Mouse (Mus musculus): ENCODE results near the gene Hsbp1.
"Not testable (repeated sequence)": the region's sequence is repeated elsewhere in the genome, so short reads cannot be mapped to it uniquely, and the experiment has no call there.

Hsbp1 gene

DNA sequence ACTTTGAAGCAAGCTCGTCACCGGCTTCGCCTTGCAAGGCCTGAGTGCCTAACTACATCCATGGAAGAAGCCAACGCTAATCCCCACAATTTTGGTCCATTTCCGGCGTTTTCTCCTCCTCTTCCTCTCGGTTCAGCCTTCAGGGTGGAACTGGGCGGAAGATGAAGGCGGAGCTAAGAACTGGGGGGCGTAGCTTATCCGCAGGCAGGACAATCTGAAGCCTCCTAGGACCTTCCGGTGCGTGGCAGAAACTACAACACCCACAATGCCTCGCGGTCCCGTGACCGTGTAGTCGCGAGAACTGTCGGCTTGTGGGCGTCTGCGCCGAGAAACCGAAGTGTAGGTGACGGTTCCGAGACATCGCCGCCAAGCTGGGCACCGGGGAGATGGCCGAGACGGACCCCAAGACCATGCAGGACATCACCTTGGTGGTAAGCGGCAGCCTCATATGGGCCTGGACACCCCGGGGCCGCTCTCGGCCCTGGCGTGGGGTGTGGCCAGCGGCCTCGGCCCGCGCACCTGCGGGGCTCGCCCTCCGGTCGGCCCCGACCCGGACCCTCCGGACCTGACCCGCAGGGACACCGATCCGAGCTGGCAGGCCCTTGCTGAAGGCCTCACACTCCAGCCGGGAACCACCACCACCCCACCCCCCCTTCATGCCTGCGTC lies at the start of gene Hsbp1:
Hsbp1 (plus strand) TSS at position 299 of the 667 bp plus-strand sequence.
- peak; percentile 95 for DNase-seq

DNA sequence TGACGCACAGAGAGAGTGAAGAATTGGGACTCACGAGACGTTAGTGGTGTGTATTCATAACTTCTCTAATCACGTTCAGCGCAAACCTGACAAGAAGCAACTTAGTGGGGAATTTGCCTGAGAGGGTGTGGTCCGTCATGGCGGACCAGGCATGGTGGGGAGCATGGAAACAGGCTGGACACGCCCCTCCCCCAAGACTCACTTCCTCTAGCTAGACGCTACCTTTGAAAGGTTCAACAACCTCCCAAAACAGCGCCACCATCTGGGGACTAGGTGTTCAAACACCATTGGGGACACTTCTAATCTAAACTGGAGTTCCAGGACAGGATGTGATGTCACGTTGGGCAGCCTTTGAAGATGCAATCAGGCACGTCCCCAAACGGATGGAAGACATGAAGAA lies 48.8 kb upstream of the Hsbp1 start:
- no peak for DNase-seq

DNA sequence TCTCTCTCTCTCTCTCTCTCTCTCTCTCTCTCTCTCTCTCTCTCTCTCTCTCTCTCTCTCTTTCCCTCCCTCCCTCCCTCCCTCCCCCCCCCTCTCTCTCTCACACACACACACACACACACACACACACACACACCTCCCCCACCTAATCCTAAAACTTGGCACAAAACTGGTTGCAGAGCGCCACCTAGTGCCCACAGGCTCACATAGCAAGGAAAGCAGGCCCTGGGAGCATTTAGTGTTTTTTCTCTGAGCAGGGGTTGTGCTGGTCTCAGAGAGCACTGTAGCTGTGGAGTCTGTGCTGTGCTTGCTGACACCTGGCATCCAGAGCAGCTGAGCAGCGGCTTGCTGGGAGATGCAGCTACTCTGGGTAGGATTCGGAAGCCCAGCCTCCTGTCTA lies 46.5 kb upstream of the Hsbp1 start:
- peak; percentile 21 for DNase-seq

DNA sequence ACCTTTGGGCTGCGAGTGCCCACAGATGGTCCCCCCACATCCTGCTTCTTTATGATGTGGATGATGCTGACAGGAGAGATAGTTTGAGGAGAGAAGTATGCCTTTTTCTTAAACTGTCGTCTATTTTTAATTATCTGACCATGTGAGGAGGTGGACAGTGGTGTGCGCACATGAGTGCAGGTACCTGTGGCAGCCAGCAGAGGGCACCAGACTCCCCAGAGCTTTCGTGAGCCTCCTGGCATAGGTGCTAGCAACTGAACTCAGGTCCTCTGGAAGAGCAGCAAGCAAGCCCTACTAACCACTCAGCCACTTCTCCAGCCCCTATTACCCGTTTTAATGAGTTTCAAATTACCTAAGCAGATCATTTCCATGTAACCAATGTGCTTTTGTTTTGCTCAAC lies 44.0 kb upstream of the Hsbp1 start:
- no peak for DNase-seq

DNA sequence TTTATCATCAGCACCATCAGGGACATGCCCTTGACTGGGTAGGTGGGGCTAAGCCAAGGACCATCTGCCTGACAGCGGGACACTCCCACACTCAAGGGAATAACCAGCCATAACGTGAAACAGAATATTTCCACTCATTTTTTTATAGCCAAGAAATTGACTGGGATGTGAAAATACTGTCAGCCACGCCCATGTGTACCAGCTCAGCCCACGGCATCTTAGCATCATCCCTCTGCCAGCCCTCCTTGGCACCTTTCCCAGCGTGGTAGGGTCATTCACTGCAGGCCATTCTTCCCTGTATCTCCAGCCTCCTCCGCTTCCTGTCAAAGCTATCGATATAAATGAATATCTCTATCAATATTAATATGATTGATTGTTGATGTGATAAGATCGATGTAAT lies 40.1 kb upstream of the Hsbp1 start:
- DNase-seq = no peak

DNA sequence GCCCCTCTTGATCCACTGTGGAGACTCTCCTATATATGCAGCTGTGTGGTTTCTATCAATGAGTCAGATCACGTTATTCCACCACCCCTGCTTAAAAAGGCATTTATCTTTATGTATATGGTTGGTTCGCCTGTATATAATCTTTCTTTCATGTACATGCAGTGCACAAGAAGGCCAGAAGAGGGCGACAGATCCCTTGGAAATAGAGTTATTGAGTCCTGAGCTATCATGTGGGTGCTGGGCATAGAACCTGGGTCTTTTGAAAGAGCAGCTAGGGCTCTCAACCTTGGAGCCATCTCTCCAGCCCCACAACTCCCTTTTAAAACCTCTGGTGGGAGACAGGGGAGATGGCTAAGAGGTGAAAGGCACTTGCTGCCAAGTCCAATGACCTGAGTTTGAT lies 32.9 kb upstream of the Hsbp1 start:
- no peak for DNase-seq

DNA sequence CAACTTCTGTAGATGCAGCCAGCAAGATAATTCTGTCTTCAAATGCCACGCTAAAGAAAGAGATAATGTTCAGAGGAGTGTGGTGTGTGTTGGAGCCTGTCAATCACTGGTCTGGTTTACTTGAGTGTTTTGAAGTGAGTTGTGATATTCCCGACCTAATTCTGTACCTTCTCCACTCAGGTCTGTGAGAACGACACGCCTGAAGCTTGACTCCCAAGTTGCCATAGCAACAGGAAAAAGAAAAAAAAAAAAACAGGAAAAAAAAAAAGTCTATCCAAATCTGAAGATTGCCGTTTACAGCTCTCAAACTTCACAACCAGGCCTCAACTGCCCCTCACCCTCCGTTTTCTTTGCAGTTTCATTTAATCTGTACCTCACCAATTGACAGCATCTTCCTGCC lies 21.1 kb upstream of the Hsbp1 start:
- DNase-seq = no peak

DNA sequence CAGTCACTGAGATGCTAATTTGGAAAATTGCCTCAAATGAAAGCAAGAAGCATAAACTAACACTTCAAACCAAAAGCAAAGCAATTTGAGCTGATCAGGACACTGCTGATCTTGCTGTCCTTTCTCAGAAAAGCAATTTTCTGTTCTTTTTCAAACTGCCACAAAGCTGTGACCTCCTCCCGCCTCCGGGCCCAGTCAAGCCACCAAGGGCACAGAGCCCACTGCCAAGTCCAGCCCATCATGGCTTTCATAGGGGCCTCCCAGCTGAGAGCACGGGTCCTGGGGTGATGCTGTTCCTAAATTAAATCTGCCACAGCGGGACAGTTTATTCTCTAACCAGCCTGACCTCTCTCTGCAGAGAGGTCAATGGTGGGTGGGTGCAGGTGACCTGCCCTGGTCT lies 4.7 kb upstream of the Hsbp1 start:
- no peak for DNase-seq

DNA sequence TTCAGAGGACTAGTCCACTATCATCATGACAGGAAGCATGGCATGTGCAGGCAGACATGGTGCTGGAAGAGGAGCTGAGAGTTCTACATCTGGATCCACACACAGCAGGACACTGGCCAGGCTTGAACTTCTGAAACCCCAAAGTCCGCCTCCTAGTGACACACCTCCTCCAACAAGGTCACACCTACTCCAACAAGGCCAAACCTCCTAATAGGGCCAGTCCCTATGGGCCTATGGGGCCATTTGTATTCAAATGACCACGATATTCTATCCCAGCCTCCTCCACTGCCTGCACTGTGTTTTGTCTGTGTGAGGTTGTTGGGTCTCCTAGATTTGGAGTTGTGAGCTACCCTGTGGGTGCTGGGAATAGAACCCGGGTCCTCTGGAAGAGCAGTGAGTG lies 682 bp upstream of the Hsbp1 start:
- DNase-seq = peak; percentile 37

DNA sequence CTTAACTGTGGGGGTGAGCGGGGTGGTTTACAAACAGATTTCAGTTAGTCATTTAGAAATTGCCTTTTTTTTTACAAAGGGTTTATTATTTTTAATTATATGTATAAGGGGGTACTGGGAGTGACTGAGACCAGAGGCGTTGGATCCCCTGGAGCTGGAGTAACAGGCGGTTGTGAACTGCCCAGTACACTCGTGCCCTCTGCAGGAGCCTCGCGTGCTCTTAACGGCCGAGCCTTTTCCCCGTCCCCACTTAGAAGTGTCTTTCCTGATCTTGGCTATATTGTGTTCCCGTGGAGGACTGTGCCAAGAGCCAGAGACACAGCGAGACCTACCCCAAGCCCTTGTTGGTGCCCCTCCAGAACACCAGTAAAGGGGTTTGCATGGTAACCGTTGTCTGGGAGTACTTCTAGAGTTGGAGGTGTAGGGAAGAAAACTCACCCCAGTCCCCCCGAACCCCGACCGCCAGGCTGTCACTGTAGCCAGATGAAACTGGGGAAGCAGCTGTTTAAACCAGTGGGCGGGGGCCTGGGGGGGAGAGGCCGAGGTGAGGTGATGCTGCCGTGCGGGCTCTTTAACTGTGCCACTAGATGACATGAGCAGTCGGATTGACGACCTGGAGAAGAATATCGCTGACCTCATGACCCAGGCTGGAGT lies 868 bp downstream of the Hsbp1 start:
- DNase-seq = peak; percentile 47

DNA sequence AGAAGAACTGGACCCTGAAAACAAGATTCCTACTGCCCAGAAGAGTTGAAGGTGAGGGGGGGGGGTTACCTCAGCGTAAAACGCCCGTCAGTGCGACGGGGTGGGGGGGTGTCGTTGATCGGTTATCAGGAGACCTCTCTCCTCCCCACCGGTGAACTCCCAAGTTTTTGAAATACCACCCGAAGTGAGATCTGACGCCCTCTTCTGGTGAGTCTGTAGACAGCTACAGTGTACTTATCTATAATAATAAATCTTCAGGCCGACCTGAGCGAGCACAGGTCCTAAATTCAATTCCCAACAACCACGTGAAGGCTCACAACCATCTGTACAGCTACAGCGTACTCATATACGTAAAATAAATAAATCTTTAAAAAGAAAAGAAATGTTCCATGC lies 1.4 kb downstream of the Hsbp1 start:
- DNase-seq = peak; percentile 23

DNA sequence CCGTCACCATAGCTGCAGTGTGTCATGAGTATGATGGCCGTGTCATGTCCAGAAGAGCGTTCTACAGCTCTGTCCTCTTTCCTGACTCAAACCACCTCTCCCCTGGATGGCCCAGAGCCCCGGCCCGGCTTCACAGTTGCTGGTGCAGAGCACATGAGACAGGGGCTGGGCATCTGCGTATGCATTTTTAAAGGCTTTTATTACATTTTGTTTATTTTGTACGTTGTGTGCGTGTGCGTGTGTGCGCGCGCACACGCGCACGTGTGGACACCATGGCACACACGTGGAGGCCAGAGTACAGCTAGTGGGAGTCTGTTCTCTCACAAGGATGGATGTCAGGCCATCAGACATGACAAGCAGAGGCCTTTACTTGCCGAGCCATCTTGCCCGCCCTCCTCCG lies 7.4 kb downstream of the Hsbp1 start:
- no peak for DNase-seq

DNA sequence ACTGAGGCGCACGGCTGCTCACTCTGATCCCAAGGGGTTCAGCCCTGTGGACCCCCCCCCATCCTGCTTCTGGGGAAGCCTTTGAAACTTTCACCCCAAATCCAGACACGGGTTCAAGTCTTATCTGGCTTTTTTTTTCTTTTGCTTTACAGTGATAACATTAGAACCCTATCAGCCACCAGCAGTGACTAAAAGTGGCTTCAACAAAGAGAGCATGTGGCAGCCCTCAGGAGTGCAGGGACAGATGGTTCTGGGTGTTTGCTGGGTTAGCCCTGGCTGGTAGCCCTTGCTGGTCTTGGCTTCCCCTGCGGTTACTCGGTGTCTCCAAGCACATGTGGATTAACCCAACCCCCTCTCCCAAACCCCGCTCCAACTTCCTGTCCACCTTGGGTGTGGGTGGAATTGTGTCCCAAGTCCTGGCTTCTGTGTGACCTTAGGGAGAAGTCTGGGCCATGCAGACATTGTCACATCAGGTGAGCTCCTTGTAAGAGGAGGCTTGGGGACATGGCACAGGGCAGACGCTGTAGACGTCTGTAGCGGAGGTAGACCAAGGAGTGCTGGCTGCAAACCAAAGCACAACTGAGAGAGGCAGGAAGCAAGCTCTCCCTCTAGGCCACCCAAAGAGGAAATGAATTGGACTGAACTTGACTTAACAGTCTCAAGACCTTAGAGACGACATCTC lies 8.8 kb downstream of the Hsbp1 start:
- DNase-seq = no peak

DNA sequence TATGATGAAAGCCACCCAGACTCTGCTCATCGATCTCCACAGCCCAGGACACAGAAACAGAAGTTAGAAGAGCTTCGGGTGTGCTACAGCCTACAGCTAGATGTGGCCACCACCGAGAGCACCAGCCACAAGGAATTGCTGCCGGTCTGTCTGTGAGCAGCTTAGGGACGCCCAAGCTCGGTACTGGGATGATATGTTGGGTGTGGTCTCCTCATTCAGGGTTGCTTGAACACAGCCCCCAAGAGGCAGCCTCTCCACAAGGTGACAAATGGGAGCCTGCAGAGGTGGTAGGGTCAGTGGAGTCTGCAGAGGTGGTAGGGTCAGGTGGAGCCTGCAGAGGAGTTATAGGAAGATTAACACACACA lies 9.4 kb downstream of the Hsbp1 start:
- DNase-seq = no peak

DNA sequence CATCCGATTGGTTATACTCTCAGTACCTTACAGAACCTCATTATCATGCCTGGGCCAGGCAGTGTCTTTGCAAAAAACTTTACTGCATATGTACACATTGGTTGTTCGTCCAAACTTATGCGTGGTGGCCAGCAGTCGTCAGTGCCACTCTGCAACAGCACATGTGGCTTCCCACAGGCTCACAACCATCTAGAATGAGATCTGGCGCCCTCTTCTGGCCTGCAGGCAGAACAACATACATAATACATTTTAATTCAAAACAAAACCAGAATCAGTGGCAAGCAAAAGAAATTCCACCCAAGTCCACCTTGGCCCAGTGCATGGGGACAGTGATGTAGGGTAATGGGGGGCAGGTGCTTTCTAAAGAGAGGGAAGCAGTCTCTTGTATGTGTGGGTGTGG lies 12.3 kb downstream of the Hsbp1 start:
- DNase-seq = not testable (repeated sequence)

DNA sequence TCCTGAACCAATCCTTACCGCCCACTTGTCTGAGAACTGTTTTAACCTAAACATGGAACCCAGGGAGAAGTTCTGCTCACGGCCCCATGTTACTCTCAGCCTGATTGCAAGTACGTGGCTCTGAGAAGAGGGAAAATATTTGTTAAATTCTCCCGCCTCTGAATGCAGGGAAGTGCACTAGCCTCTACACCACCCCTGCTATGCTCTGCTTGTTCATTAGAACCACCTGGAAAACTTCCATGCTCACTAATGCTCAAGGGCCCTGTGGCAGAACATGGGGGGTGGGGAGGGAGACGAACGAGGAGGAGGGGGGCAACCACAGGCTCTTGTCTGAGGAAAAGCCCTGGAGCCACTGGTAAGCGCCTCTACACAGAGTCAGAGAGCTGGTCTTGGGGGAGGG lies 13.9 kb downstream of the Hsbp1 start:
- no peak for DNase-seq

DNA sequence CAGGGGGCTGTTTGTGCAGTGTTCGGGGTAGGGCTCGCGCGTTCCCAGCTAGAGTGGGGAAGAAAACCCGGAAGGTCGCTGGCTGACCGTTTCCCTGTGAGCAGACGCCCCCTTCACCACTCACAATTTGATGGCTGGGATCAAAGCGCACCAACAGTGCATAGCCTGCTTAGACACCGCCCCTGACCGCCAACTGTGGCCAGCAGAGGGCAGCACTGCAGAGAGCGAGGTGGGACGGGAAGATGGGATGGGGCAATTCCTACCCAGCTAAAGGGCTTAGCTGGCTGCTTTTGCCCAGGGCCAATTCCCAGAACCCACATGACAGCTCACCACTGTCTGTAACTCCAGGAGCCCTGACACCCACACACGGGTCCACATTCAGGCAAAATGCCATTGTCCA lies 14.5 kb downstream of the Hsbp1 start:
- no peak for DNase-seq

DNA sequence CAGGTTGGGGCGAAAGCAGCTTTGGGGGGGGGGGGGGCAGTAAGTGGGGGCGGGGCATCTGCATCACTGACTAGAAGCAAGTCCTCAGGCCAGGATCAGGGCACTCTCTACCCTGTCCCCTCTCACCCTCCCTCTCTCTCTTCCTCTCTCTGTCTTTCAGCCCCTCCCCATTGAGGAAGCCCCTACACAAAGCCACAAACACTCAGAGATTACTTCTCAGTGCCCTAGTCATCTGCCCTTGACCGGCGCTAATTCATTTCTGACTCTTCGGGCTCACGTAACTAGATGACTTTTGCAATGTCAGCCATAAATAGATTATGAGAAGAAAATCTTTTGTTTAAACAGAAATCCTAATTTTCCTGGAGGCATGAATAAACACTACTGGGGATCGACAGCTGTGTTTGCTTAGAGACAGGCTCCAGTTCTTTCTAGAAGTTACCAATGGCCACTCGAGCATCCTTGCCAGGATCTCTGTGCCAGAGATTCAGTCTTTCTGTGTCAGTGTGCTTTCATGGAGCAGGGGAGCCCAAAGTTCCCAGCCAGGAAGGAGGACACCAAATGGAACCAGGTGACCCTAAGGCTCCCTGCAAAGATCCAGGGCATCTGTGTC lies 16.5 kb downstream of the Hsbp1 start:
- no peak for DNase-seq

DNA sequence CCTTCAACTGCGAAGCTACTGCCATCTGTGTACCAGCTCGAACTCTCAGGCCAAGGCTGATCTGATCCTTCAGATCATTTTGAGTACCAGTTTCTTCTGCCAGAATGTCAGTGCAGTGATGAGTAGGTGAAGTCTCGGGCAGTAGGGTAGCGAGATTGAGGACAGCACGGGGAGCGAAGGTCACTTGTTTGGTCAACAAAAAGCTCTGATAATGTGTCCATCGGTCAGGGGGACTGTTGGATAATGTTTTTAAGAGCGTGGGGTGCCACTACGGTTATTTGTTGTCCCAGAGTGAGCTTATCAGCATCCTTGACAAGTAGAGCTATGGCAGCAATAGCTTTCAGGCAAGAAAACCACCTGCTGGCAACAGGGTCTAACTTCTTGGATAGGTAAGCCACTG lies 30.4 kb downstream of the Hsbp1 start:
- not testable (repeated sequence) for DNase-seq

DNA sequence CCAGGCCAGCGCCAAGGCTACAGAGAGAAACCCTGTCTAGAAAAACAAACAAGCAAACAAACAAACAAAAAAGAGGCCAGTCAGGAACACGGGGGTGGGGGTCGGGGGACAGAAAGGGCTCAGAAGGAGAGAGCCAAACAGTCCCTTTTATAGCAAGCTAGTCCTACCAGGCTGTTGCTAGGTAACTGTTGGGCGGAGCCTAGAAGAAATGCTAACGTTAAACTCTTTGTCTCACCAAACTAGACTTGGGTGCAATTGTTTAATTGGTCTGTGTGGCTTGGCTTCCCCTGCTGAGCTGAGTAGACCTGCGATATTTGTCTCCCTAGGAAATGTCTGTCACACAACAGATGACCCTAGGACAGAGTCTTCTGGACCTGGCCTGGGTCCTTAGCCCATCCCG lies 34.2 kb downstream of the Hsbp1 start:
- no peak for DNase-seq

DNA sequence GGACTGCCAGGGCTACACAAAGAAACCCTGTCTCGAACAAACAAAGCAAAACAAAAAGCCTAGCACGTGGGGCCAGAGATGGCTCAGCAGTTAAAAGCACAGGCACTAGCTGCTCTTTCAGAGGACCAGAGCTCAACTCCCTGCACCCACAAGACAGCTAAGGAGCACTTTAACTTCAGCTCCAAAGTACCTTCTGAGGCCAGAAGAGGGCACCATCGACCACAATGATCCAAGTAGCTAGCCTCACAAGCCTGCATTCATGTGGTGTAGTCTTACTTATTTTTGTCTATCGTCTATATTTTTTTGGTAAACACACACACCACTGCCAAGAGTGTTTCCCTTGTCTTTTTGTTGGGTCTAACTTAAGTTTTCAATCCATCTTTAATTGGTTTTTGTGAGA lies 36.3 kb downstream of the Hsbp1 start:
- DNase-seq = no peak

DNA sequence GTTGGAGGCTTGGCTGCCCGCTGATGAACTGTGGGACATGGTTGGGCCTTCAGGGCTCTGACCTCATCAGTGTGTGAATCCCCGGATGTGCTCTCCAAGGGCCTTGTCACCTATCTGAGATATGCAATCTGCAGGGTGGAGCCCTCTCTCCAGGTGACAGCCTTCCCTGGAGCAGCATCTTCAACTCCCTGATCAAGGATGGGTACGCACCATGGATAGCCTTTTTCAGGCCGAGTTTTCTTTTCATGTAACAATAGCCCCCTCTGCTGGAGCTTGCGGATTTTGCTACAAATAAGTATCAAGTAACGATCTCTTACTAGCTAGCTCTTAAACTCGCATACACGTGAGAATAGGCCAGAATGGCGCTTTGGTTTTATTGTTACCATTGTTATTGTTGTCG lies 40.2 kb downstream of the Hsbp1 start:
- no peak for DNase-seq

DNA sequence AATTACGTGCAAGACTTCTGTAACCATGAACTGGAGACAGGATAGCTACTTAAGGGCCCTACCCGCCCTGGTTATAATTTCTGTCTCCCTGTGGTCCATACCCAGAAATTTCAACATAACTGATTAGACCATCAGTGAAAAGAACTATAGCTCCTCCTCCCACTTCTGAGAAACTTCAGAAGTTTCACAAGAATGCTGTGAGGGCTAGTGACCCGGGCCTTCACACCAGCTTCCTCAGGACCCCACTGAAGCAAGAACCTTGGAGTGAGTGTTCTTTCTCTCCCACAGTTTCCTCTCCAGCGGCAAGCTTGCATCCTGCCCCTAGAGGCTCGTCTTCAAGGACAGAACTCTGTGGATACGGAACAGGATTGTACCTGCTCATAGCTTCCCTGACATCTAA lies 41.6 kb downstream of the Hsbp1 start:
- no peak for DNase-seq

DNA sequence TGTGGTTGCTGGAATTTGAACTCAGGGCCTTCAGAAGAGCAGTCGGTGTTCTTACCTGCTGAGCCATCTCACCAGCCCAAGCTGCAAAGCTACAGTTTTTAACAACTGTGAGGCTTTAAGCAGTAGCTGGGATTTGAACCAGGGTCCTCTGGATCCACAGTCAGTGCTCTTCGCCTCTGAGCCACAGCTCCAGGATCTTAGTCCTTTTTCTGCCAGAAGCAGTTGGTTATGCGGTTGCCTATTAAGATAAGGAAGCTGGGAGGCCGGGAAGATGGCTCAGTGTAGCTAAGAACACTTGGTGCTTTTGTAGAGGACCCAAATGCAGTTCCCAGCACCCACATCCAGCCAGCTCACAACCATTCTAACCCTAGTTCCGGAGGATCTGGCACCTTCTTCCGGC lies 42.7 kb downstream of the Hsbp1 start:
- DNase-seq = no peak

Data from cerebellum, adult 11-12 months (tissue).